Comparison of ENCODE assay signal across 8 mouse cellular contexts in genomic region chr13:23497656-23498321, GRCm38 (mm10). TPM values are rescaled to one million over a fixed set of nuclear protein-coding genes. Genes with fewer than 3 reads are reported as not detected.
DNase-seq lines count a peak whose midpoint lies in the region; ATAC-seq and TF ChIP-seq lines count a peak whose summit lies in the region.

No protein-coding gene starts in this region.

- ATAC-seq in intestine, embryonic 16.5 days, result peak; percentile 24; the same call in 1 of the 2 replicates
- ATAC-seq in midbrain, embryonic 11.5 days (ENCODE audit: low FRiP score), result 0 out of 2 replicates have a peak, but pooled peaks have one; percentile 28

- TF ChIP-seq POLR2A in embryonic fibroblast, embryonic 13.5 days (IDR thresholded peaks at IDR 0.05; ENCODE audit: low read depth, low read length), result no peak
- no peak for TF ChIP-seq POLR2A in thymus, adult 2 months (IDR thresholded peaks at IDR 0.05; ENCODE audit: control insufficient read depth, extremely low read depth, insufficient read depth, low read length, poor library complexity)

- peak overlapping the region; percentile 49 for H3K4me2 ChIP-seq in intestine, embryonic 16.5 days (ENCODE audit: low read depth, low read length)
- peak overlapping the region; percentile 21 for H3K4me2 ChIP-seq in midbrain, embryonic 11.5 days

- H3K36me3 ChIP-seq in intestine, embryonic 16.5 days (ENCODE audit: control insufficient read depth, insufficient read depth, low read length), result no peaks in the 10 kb centered on the region
- no peaks in the 10 kb centered on the region for H3K36me3 ChIP-seq in midbrain, embryonic 11.5 days (ENCODE audit: control insufficient read depth, insufficient read depth, low read length)
- no peaks in the 10 kb centered on the region for H3K36me3 ChIP-seq in thymus, adult 2 months (ENCODE audit: control insufficient read depth, insufficient read depth, low read length)

- 12% methylated on average over 19 of the region's 19 CpGs for WGBS in intestine, embryonic 16.5 days
- WGBS in midbrain, embryonic 11.5 days, result 1% methylated on average over 19 of the region's 19 CpGs
- WGBS in thymus, adult 2 months, result 78% methylated on average over 19 of the region's 19 CpGs

- H3K4me3 ChIP-seq in embryonic fibroblast, embryonic 13.5 days (ENCODE audit: insufficient read depth, low read length), result peak overlapping the region; percentile 87
- H3K4me3 ChIP-seq in intestine, embryonic 16.5 days (ENCODE audit: low read length), result peak overlapping the region; percentile 32
- H3K4me3 ChIP-seq in midbrain, embryonic 11.5 days (ENCODE audit: low read depth, low read length), result peak overlapping the region; percentile 7; the same call in 1 of the 2 replicates
- no peak overlapping the region for H3K4me3 ChIP-seq in thymus, adult 2 months (ENCODE audit: control insufficient read depth, insufficient read depth, low read length)

- DNase-seq in layer of hippocampus, adult 11-12 months (ENCODE audit: low spot score), result peak; percentile 43
- DNase-seq in layer of hippocampus, adult 9-11 months, result no peak
- peak; percentile 55 for DNase-seq in Muller cell, postnatal 12 days (ENCODE audit: inconsistent ontology term)
- DNase-seq in midbrain, embryonic 11.5 days (ENCODE audit: low spot score, missing footprints), result peak; percentile 97
- DNase-seq in urinary bladder, postnatal 14 days (ENCODE audit: low spot score), result no peak
- DNase-seq in thymus, adult 2 months, result no peak

- H3K27me3 ChIP-seq in intestine, embryonic 16.5 days (replicated peaks; ENCODE audit: control insufficient read depth, insufficient read depth, low read length), result no peaks in the 10 kb centered on the region
- no peaks in the 10 kb centered on the region for H3K27me3 ChIP-seq in midbrain, embryonic 11.5 days (ENCODE audit: control insufficient read depth, insufficient read depth, low read length)
- H3K27me3 ChIP-seq in thymus, adult 2 months (ENCODE audit: control insufficient read depth, insufficient read depth, low read length), result no peaks in the 10 kb centered on the region

- H3K9me3 ChIP-seq in intestine, embryonic 16.5 days (ENCODE audit: control insufficient read depth, low read length), result no peaks in the 10 kb centered on the region
- no peaks in the 10 kb centered on the region for H3K9me3 ChIP-seq in midbrain, embryonic 11.5 days (ENCODE audit: control insufficient read depth, low read length)

- H3K4me1 ChIP-seq in embryonic fibroblast, embryonic 13.5 days (ENCODE audit: control insufficient read depth, insufficient read depth, low read length), result no peaks in the 10 kb centered on the region
- peaks cover 14% of the 10 kb centered on the region; the same call in 1 of the 2 replicates for H3K4me1 ChIP-seq in intestine, embryonic 16.5 days (ENCODE audit: control insufficient read depth, insufficient read depth, low read length)
- no peaks in the 10 kb centered on the region; the same call in 1 of the 2 replicates for H3K4me1 ChIP-seq in midbrain, embryonic 11.5 days (ENCODE audit: control insufficient read depth, insufficient read depth, low read length)
- no peaks in the 10 kb centered on the region for H3K4me1 ChIP-seq in thymus, adult 2 months (replicated peaks; ENCODE audit: control insufficient read depth, insufficient read depth, low read length)

- no peak for TF ChIP-seq CTCF in embryonic fibroblast, embryonic 13.5 days (IDR thresholded peaks at IDR 0.05; ENCODE audit: borderline replicate concordance, insufficient read depth, low read length)
- TF ChIP-seq CTCF in thymus, adult 2 months (IDR thresholded peaks at IDR 0.05; ENCODE audit: borderline replicate concordance, control insufficient read depth, extremely low read depth, insufficient read depth, low read length, poor library complexity), result no peak

- no peak overlapping the region for H3K9ac ChIP-seq in intestine, embryonic 16.5 days (ENCODE audit: low read depth, low read length)
- H3K9ac ChIP-seq in midbrain, embryonic 11.5 days (ENCODE audit: low read length), result no peak overlapping the region

- H3K27ac ChIP-seq in embryonic fibroblast, embryonic 13.5 days (ENCODE audit: insufficient read depth, low read length), result no peak overlapping the region
- no peak overlapping the region for H3K27ac ChIP-seq in intestine, embryonic 16.5 days (ENCODE audit: low read length)
- no peak overlapping the region for H3K27ac ChIP-seq in midbrain, embryonic 11.5 days (ENCODE audit: low read depth, low read length)
- no peak overlapping the region for H3K27ac ChIP-seq in thymus, adult 2 months (ENCODE audit: control insufficient read depth, insufficient read depth, low read length)

RNA-seq across cellular contexts. Expression of gene Btn2a2, which starts 9.1 kb away (rescaled TPM):
- polyA plus RNA-seq in embryonic fibroblast, embryonic 13.5 days (2011; ENCODE audit: insufficient read length, low read depth, missing spikeins), result not detected in 2 replicates
- 0.12 TPM in 2 replicates for polyA plus RNA-seq in intestine, embryonic 16.5 days (2015; fragmentation: Nextera tagmentation; extraction: Ambion mirVana)
- polyA plus RNA-seq in midbrain, embryonic 11.5 days (2014; fragmentation: Nextera tagmentation; extraction: Ambion mirVana), result 0.28 and 0.34 TPM in 2 replicates
- 0.23 and 0.27 TPM in 2 replicates for polyA plus RNA-seq in thymus, adult 2 months (2012; rRNA removed)

RNA-seq across cellular contexts. Expression of gene Btn1a1, which starts 32.1 kb away (rescaled TPM):
- polyA plus RNA-seq in embryonic fibroblast, embryonic 13.5 days (2011; ENCODE audit: insufficient read length, low read depth, missing spikeins), result not detected in 2 replicates
- polyA plus RNA-seq in intestine, embryonic 16.5 days (2015; fragmentation: Nextera tagmentation; extraction: Ambion mirVana), result 0.07 and 0.11 TPM in 2 replicates
- not detected in 2 replicates for polyA plus RNA-seq in midbrain, embryonic 11.5 days (2014; fragmentation: Nextera tagmentation; extraction: Ambion mirVana)
- 0.05 and 0.15 TPM in 2 replicates for polyA plus RNA-seq in thymus, adult 2 months (2012; rRNA removed)

RNA-seq across cellular contexts. Expression of gene Hist1h4h, which starts 33.1 kb away (rescaled TPM):
- polyA plus RNA-seq in embryonic fibroblast, embryonic 13.5 days (2011; ENCODE audit: insufficient read length, low read depth, missing spikeins), result 8.1 and 10.5 TPM in 2 replicates
- polyA plus RNA-seq in intestine, embryonic 16.5 days (2015; fragmentation: Nextera tagmentation; extraction: Ambion mirVana), result 3.5 and 3.7 TPM in 2 replicates
- 3.3 and 3.6 TPM in 2 replicates for polyA plus RNA-seq in midbrain, embryonic 11.5 days (2014; fragmentation: Nextera tagmentation; extraction: Ambion mirVana)
- polyA plus RNA-seq in thymus, adult 2 months (2012; rRNA removed), result 150 and 182 TPM in 2 replicates

RNA-seq across cellular contexts. Expression of gene Hist1h2af, which starts 35.9 kb away (rescaled TPM):
- 12.7 and 20.4 TPM in 2 replicates for polyA plus RNA-seq in embryonic fibroblast, embryonic 13.5 days (2011; ENCODE audit: insufficient read length, low read depth, missing spikeins)
- 2.5 and 3.6 TPM in 2 replicates for polyA plus RNA-seq in intestine, embryonic 16.5 days (2015; fragmentation: Nextera tagmentation; extraction: Ambion mirVana)
- 6.4 and 9.1 TPM in 2 replicates for polyA plus RNA-seq in midbrain, embryonic 11.5 days (2014; fragmentation: Nextera tagmentation; extraction: Ambion mirVana)
- 4,070 and 5,945 TPM in 2 replicates for polyA plus RNA-seq in thymus, adult 2 months (2012; rRNA removed)

RNA-seq across cellular contexts. Expression of gene Hist1h3g, which starts 37.4 kb away (rescaled TPM):
- 5.7 TPM in 1 of 2 replicates, not detected in the other for polyA plus RNA-seq in embryonic fibroblast, embryonic 13.5 days (2011; ENCODE audit: insufficient read length, low read depth, missing spikeins)
- polyA plus RNA-seq in intestine, embryonic 16.5 days (2015; fragmentation: Nextera tagmentation; extraction: Ambion mirVana), result 2.6 and 3.7 TPM in 2 replicates
- polyA plus RNA-seq in midbrain, embryonic 11.5 days (2014; fragmentation: Nextera tagmentation; extraction: Ambion mirVana), result 4.0 and 4.8 TPM in 2 replicates
- 496 and 661 TPM in 2 replicates for polyA plus RNA-seq in thymus, adult 2 months (2012; rRNA removed)

Comparison
In these comparisons a context has a peak if more than half of its experiments do, and no peak if none do; other contexts are left out.
1. DNase-seq: peak in layer of hippocampus, adult 11-12 months (single experiment), Muller cell, postnatal 12 days (single experiment) and midbrain, embryonic 11.5 days (single experiment); none in layer of hippocampus, adult 9-11 months (single experiment), urinary bladder, postnatal 14 days (single experiment) and thymus, adult 2 months (single experiment).
2. RNA of gene Hist1h4h, which starts 33.1 kb away (polyA plus RNA-seq): 150 to 182 TPM in thymus, adult 2 months; 8.1 to 10.5 TPM in embryonic fibroblast, embryonic 13.5 days, 3.3 to 3.6 TPM in midbrain, embryonic 11.5 days and 3.5 to 3.7 TPM in intestine, embryonic 16.5 days; every median in the first group is over 10 times any median in the second.